Mouse (Mus musculus) embryonic facial prominence, embryonic 13.5 days (tissue): ENCODE measurements around the gene Nrk. TPM values are rescaled to one million over a fixed set of nuclear protein-coding genes. Genes with fewer than 3 reads are reported as not detected.

ENCODE experiments used
- ATAC-seq: fragments of 200-750 bp; cut with Nextera tagmentation; 2 replicates; pipeline ENCODE4 v1.8.0; 2017; ENCODE audit warnings: low read depth; ENCODE audit not compliant: insufficient number of reproducible peaks, insufficient read depth, low FRiP score, low TSS enrichment
- H3K27ac ChIP-seq: fragments of 300-500 bp; sonication (generic); 2 replicates; pipeline ENCODE4 v1.5.1; 2015; ENCODE audit warnings: moderate library complexity, mild to moderate bottlenecking, inconsistent platforms
- H3K27me3 ChIP-seq: fragments of 300-500 bp; sonication (generic); 2 replicates; pipeline ENCODE4 v1.6.1; 2015; ENCODE audit warnings: mild to moderate bottlenecking, inconsistent platforms
- H3K36me3 ChIP-seq: fragments of 300-500 bp; sonication (generic); 2 replicates; pipeline ENCODE4 v1.6.1; 2015; ENCODE audit warnings: mild to moderate bottlenecking, inconsistent platforms
- H3K4me1 ChIP-seq: fragments of 300-500 bp; sonication (generic); 2 replicates; pipeline ENCODE4 v1.6.1; 2015; ENCODE audit warnings: inconsistent platforms
- H3K4me2 ChIP-seq: fragments of 300-500 bp; sonication (generic); 2 replicates; pipeline ENCODE4 v1.6.1; 2015; ENCODE audit warnings: moderate library complexity, mild to moderate bottlenecking, inconsistent platforms
- H3K4me3 ChIP-seq: fragments of 300-500 bp; sonication (generic); 2 replicates; pipeline ENCODE4 v1.5.1; 2015; ENCODE audit warnings: mild to moderate bottlenecking, inconsistent platforms
- H3K9ac ChIP-seq: fragments of 300-500 bp; sonication (generic); 2 replicates; pipeline ENCODE4 v1.6.1; 2015; ENCODE audit warnings: mild to moderate bottlenecking, inconsistent platforms
- H3K9me3 ChIP-seq: fragments of 300-500 bp; sonication (generic); 2 replicates; pipeline ENCODE4 v1.6.1; 2016; ENCODE audit warnings: inconsistent platforms
- WGBS: fragments of 180-500 bp; shearing (Covaris S2); methylation state at CpG from one replicate; pipeline ENCODE4 v1.1.7; 2015; ENCODE audit warnings: mixed read lengths; 5-methylcytosine and 5-hydroxymethylcytosine counted together
- polyA plus RNA-seq: library from polyadenylated mRNA; unstranded; fragments of >200 nt; fragmentation: Nextera tagmentation; extraction: Ambion mirVana; gene quantifications from 2 replicates; pipeline ENCODE4 v1.2.1, GENCODE M21; 2015

The Nrk gene
- polyA plus RNA-seq: 18.3 and 18.5 TPM in 2 replicates

- peak within 1 kb of the TSS; percentile 48 for H3K4me3 ChIP-seq
- H3K27me3 ChIP-seq: peaks cover 33% of the 10 kb centered on the region
- peak; percentile 79; the same call in 1 of the 2 replicates for ATAC-seq
- no peaks in the 10 kb centered on the region for H3K36me3 ChIP-seq
- H3K9ac ChIP-seq: peak within 1 kb of the TSS; percentile 70
- WGBS: 28% methylated on average over 43 of the region's 55 CpGs
- H3K27ac ChIP-seq: no peak within 1 kb of the TSS
- no peaks in the 10 kb centered on the region for H3K9me3 ChIP-seq
- H3K4me2 ChIP-seq: peak within 1 kb of the TSS; percentile 64
- H3K4me1 ChIP-seq: no peaks in the 10 kb centered on the region
These were observed at the start of gene Nrk for GRCm38 (mm10) chrX:138914041-138914776. TSS of gene Nrk (plus strand) at chrX:138914430.

- no peak overlapping the region for H3K9ac ChIP-seq
- peak overlapping the region; percentile 48 for H3K4me3 ChIP-seq
- H3K4me1 ChIP-seq: no peaks in the 10 kb centered on the region
- WGBS: 36% methylated on average over 8 of the region's 8 CpGs
- no peak overlapping the region for H3K27ac ChIP-seq
- H3K9me3 ChIP-seq: no peaks in the 10 kb centered on the region
- peak overlapping the region; percentile 64 for H3K4me2 ChIP-seq
- ATAC-seq: no peak
- peaks cover 33% of the 10 kb centered on the region for H3K27me3 ChIP-seq
- H3K36me3 ChIP-seq: no peaks in the 10 kb centered on the region
These were observed 864 bp upstream of the Nrk start for GRCm38 (mm10) chrX:138913366-138913765.

GRCm38 (mm10) chrX:138914777-138915114, 516 bp downstream of the Nrk start:
- Histone ChIP-seq H3K4me2 (peak overlapping the region; percentile 64), H3K9ac (peak overlapping the region; percentile 70), H3K36me3 (no peaks in the 10 kb centered on the region), H3K4me3 (peak overlapping the region; percentile 48), H3K27ac (no peak overlapping the region), H3K4me1 (no peaks in the 10 kb centered on the region), H3K27me3 (peaks cover 33% of the 10 kb centered on the region), H3K9me3 (no peaks in the 10 kb centered on the region)
- 39% methylated on average over 12 of the region's 12 CpGs for WGBS
- no peak for ATAC-seq

GRCm38 (mm10) chrX:138919030-138919429, 4.8 kb downstream of the Nrk start:
- no peak overlapping the region for H3K9ac ChIP-seq
- H3K4me1 ChIP-seq: no peaks in the 10 kb centered on the region
- ATAC-seq: no peak
- no peaks in the 10 kb centered on the region for H3K9me3 ChIP-seq
- H3K36me3 ChIP-seq: no peaks in the 10 kb centered on the region
- peaks cover 15% of the 10 kb centered on the region for H3K27me3 ChIP-seq
- WGBS: 49% methylated on average over 7 of the region's 7 CpGs
- H3K4me2 ChIP-seq: no peak overlapping the region
- H3K27ac ChIP-seq: no peak overlapping the region
- H3K4me3 ChIP-seq: no peak overlapping the region

- H3K9me3 ChIP-seq: no peaks in the 10 kb centered on the region
- no peak overlapping the region for H3K9ac ChIP-seq
- peaks cover 17% of the 10 kb centered on the region for H3K27me3 ChIP-seq
- no peak for ATAC-seq
- WGBS: 72% methylated on average over 6 of the region's 6 CpGs
- no peak overlapping the region for H3K4me3 ChIP-seq
- H3K4me2 ChIP-seq: no peak overlapping the region
- H3K27ac ChIP-seq: no peak overlapping the region
- H3K4me1 ChIP-seq: no peaks in the 10 kb centered on the region
- no peaks in the 10 kb centered on the region for H3K36me3 ChIP-seq
These were observed 29.7 kb downstream of the Nrk start for GRCm38 (mm10) chrX:138943905-138944304.

- Histone ChIP-seq H3K9me3 (no peaks in the 10 kb centered on the region), H3K9ac (no peak overlapping the region), H3K27me3 (peaks cover 14% of the 10 kb centered on the region), H3K4me3 (no peak overlapping the region), H3K36me3 (no peaks in the 10 kb centered on the region), H3K27ac (no peak overlapping the region), H3K4me1 (no peaks in the 10 kb centered on the region), H3K4me2 (no peak overlapping the region)
- WGBS: 42% methylated on average over 3 of the region's 3 CpGs
- ATAC-seq: no peak
These were observed 46.5 kb downstream of the Nrk start for GRCm38 (mm10) chrX:138960713-138961112.

GRCm38 (mm10) chrX:138978501-138978900, 64.3 kb downstream of the Nrk start:
- 58% methylated on average over 3 of the region's 3 CpGs for WGBS
- no peak overlapping the region for H3K9ac ChIP-seq
- H3K36me3 ChIP-seq: peaks cover 8% of the 10 kb centered on the region; the same call in 1 of the 2 replicates
- no peaks in the 10 kb centered on the region for H3K4me1 ChIP-seq
- no peak overlapping the region for H3K4me2 ChIP-seq
- H3K27ac ChIP-seq: no peak overlapping the region
- no peak overlapping the region for H3K4me3 ChIP-seq
- H3K27me3 ChIP-seq: peaks cover 10% of the 10 kb centered on the region
- ATAC-seq: no peak
- no peaks in the 10 kb centered on the region for H3K9me3 ChIP-seq

GRCm38 (mm10) chrX:138979249-138979648, 65.0 kb downstream of the Nrk start:
- H3K4me2 ChIP-seq: no peak overlapping the region
- no peak overlapping the region for H3K27ac ChIP-seq
- H3K36me3 ChIP-seq: peaks cover 8% of the 10 kb centered on the region; the same call in 1 of the 2 replicates
- H3K27me3 ChIP-seq: peaks cover 10% of the 10 kb centered on the region
- no peak overlapping the region for H3K9ac ChIP-seq
- H3K4me3 ChIP-seq: no peak overlapping the region
- no peak for ATAC-seq
- 81% methylated on average over 2 of the region's 2 CpGs for WGBS
- no peaks in the 10 kb centered on the region for H3K9me3 ChIP-seq
- H3K4me1 ChIP-seq: no peaks in the 10 kb centered on the region

GRCm38 (mm10) chrX:139014524-139014923, 100.3 kb downstream of the Nrk start:
- WGBS: 70% methylated on average over 3 of the region's 3 CpGs
- Histone ChIP-seq H3K4me2 (no peak overlapping the region), H3K9me3 (no peaks in the 10 kb centered on the region), H3K36me3 (no peaks in the 10 kb centered on the region), H3K27ac (no peak overlapping the region), H3K4me1 (no peaks in the 10 kb centered on the region), H3K27me3 (peaks cover 11% of the 10 kb centered on the region), H3K4me3 (no peak overlapping the region), H3K9ac (no peak overlapping the region)
- no peak for ATAC-seq

- no peak overlapping the region for H3K4me2 ChIP-seq
- no peaks in the 10 kb centered on the region for H3K4me1 ChIP-seq
- no peak for ATAC-seq
- no peak overlapping the region for H3K27ac ChIP-seq
- no peak overlapping the region for H3K4me3 ChIP-seq
- no peak overlapping the region for H3K9ac ChIP-seq
- H3K36me3 ChIP-seq: no peaks in the 10 kb centered on the region
- H3K9me3 ChIP-seq: no peaks in the 10 kb centered on the region
- peaks cover 8% of the 10 kb centered on the region; the same call in 1 of the 2 replicates for H3K27me3 ChIP-seq
- WGBS: 44% methylated on average over 1 of the region's 1 CpGs
These were observed 102.3 kb downstream of the Nrk start for GRCm38 (mm10) chrX:139016540-139016939.

GRCm38 (mm10) chrX:139026532-139027097, 112.4 kb downstream of the Nrk start:
- no peaks in the 10 kb centered on the region for H3K4me1 ChIP-seq
- no peak overlapping the region for H3K27ac ChIP-seq
- H3K27me3 ChIP-seq: peaks cover 4% of the 10 kb centered on the region
- H3K4me3 ChIP-seq: no peak overlapping the region
- no peak for ATAC-seq
- H3K36me3 ChIP-seq: no peaks in the 10 kb centered on the region
- 51% methylated on average over 3 of the region's 3 CpGs for WGBS
- H3K4me2 ChIP-seq: no peak overlapping the region
- no peak overlapping the region for H3K9ac ChIP-seq
- no peaks in the 10 kb centered on the region for H3K9me3 ChIP-seq

GRCm38 (mm10) chrX:139027296-139027695, 113.1 kb downstream of the Nrk start:
- no peak for ATAC-seq
- Histone ChIP-seq H3K4me2 (no peak overlapping the region), H3K36me3 (no peaks in the 10 kb centered on the region), H3K27me3 (peaks cover 9% of the 10 kb centered on the region), H3K4me1 (no peaks in the 10 kb centered on the region), H3K4me3 (no peak overlapping the region), H3K27ac (no peak overlapping the region), H3K9me3 (no peaks in the 10 kb centered on the region), H3K9ac (no peak overlapping the region)
- WGBS: 40% methylated on average over 5 of the region's 5 CpGs
